Mouse (Mus musculus): ENCODE data around the gene Ankle1.
A peak's percentile ranks its signal among the peaks of the same experiment; 100 is the strongest.

The Ankle1 gene

DNA sequence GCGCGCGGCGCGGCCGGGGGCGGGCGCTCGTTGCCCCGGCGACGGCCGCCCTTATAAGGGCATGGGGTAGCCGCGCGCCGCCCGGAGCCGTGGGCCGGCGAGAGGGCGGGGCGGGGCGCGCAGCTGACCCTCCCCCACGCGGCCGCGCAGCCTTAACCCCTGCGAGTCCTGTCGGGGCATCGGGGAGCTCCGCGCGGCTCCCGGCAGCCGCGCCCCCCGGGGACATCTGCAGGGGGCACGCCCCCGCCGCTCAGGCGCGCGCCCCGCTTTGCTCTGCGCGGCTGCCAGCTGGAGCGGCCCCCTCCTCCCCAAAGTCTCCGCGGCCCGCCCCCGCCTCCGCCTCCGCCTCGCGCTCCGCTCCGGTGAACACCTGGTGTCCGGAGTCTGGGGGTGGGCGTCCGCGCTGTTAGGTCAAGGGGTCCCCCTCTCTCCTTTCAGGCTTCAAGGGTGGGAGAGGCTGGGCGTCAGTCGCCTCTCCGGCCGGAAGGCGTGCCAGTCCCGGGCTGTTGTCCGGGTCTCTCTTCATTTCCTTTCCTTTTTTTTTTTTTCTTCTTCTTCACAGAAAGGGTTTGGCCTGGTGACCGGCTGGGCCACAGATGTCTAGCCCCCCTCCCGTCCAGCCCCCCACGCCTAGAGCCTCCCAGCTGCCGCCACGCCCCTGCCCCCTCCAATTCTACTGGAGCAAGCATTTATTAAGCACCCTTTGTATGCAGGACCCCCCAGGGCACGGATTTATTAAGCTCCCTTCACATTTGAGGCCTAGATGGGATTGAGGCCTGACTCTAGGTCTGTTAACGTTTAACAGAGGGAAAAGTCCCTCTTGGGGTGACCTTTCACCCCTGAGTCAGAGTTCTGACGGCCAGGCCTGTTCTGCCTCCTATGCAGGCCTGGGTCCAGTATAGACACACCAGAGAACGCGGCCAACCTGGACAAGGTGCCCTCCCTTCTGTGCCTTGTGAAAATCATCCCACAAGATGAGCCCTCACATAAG, 23.5 kb upstream of the Ankle1 start:
- peak; percentile 87 to 93 for DNase-seq (ENCODE audit: inconsistent age in 2 of 2, low spot score in 1 of 2)

DNA sequence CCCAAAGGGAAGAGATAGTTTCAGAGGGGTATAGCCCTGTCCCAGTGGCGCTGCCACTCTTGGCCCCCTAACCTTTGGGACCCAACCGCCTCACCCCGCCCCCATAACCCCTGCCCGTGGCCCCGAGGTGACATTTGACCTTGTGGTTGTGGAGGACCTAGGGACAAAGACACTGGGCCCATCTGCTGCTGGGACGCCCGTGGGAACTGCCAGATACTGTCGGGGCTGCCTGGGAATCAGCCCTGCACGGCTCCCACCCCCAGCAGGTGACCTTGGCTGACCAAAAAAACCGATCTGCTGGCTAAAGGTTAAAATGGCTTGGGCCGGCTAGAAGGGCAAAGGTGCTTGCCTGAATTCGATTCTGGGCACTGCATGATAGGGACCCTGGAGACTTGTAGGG, 22.4 kb upstream of the Ankle1 start:
- DNase-seq (ENCODE audit: inconsistent age in 2 of 2, low spot score in 1 of 2): peak; percentile 57 to 78

GRCm38 (mm10) chr8:71383860-71384259, 21.9 kb upstream of the Ankle1 start:
- no peak for DNase-seq (ENCODE audit: inconsistent age in 2 of 2, low spot score in 1 of 2)

DNA sequence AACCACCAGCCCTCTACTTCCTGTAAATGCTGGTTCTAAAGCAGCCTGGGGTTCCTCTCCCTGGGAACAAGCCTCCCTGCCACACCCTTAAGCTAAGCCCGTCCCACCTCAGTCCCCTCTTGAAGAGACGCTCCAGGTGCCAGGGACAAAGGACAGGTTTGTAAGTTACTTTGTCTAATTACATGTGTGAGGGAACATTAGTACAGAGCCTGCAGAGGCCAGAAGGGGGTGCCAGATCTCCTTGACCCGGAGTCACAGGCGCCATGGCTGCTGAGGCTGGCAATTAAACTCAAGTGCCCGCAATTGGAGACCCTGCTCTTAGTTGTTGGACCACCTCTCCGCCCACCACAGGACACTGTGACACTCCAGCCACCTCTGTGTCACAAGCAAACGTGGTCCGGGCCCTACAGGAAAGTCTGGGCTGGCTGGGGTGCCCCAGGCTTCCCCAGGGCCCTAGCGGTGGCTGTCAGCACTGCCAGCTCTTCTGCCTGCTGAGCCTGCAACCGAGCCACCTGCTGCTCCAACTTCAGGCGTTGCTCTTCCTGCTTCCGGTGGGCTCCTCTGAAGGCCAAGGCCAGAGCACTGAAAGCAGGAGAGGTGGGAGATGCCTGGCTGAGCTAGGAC, 20.5 kb upstream of the Ankle1 start:
- peak in 1 of 2 experiments; percentile 49 for DNase-seq (ENCODE audit: inconsistent age in 2 of 2, low spot score in 1 of 2)

GRCm38 (mm10) chr8:71388267-71388666, 17.5 kb upstream of the Ankle1 start:
- no peak for DNase-seq (ENCODE audit: inconsistent age in 2 of 2, low spot score in 1 of 2)

GRCm38 (mm10) chr8:71391696-71392095, 14.1 kb upstream of the Ankle1 start:
- peak in 1 of 2 experiments; percentile 1 for DNase-seq (ENCODE audit: inconsistent age in 2 of 2, low spot score in 1 of 2)

DNA sequence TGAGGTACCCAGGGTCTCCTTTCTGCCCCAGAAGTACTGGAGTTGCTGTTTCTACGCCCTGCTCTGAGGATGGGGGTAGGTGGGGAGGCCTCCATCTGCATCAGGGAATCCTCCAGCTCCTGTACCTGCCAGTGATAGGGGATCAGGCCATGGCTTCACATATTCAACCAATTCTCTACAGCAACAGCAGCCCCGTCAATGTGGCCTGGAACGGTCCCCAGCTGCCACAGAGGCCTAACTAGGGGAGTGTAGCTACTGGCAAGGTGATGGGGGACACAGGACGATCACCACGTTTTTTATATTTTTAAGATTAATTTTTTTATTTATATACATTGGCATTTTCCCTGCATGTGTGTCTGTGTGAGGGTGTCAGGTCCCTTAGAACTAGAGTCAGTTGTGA, 13.4 kb upstream of the Ankle1 start:
- DNase-seq (ENCODE audit: inconsistent age in 2 of 2, low spot score in 1 of 2): peak; percentile 4 to 17

- peak; percentile 45 to 69 for DNase-seq (ENCODE audit: inconsistent age in 2 of 2, low spot score in 1 of 2)
These were observed 12.9 kb upstream of the Ankle1 start for GRCm38 (mm10) chr8:71392871-71393270.

GRCm38 (mm10) chr8:71394481-71394880, 11.3 kb upstream of the Ankle1 start:
- peak; percentile 17 to 44 for DNase-seq (ENCODE audit: inconsistent age in 2 of 2, low spot score in 1 of 2)

DNA sequence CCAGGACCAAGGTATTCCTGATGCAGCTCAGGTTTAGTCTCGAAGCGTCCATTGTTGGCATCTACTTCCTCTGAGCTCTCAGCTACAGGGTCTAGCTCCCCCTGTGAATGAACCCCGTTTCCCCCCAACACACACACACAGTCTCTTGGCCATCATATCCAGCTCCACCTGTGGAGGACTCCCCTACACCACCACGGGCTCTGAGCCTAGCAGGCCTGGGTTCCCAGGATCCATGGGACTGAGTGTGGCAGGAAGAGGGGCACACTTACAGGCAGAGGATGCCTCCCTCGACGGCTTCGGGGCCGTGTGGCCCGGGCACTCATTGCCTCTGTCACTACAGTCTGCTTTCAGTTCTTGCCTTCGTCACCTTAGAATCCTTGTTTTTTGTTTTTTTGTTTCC, 10.7 kb upstream of the Ankle1 start:
- DNase-seq (ENCODE audit: inconsistent age in 2 of 2, low spot score in 1 of 2): peak; percentile 26 to 42

DNA sequence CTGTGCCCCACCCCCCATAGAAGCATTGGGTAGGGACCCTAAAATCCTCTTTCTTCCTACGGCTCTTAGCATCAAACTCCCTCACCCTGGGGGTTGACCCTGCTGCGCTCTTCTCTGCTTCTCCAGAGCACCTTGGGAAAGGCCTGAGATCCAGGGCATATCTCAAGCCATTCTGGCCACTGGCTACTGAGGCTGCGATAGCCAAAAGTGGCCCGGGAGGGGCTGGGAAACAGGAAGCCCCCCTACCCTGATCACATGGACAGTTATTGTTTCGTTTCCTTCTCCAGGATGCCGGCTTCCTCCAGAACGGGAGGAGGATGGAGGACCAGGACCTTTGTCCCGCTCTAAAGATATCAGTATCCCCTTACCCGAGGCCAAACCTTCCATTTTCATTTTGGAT, 10.2 kb upstream of the Ankle1 start, which contains the start of gene Ushbp1:
Ushbp1 (minus strand) TSS at position 174 of the 400 bp plus-strand sequence.
- peak; percentile 49 to 76 for DNase-seq (ENCODE audit: inconsistent age in 2 of 2, low spot score in 1 of 2)

GRCm38 (mm10) chr8:71396639-71397305, 9.0 kb upstream of the Ankle1 start, which contains the start of gene Babam1:
Gene Babam1, plus strand, starts transcription at chr8:71396861.
- peak; percentile 96 to 98 for DNase-seq (ENCODE audit: inconsistent age in 2 of 2, low spot score in 1 of 2)

GRCm38 (mm10) chr8:71397701-71398100, 8.1 kb upstream of the Ankle1 start:
- peak; percentile 32 to 49 for DNase-seq (ENCODE audit: inconsistent age in 2 of 2, low spot score in 1 of 2)

DNA sequence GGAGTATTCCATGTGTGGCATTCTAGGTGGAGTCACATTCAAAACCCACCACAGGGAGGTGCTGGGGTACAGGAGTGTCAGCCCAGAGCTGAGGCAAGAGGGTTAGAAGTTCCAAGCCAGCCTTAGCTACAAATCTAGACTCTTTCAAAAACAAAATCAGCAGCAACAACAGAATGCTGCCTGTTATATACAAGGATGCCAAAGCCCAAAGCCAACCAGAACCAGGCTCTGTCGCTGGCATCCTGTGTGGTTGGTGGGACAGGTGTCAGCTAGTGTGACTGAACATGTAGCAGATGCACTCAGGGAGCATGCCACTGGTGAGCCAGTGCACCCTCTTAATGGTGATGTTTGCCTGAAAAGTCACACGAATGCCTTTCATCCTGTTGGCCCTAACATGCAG, 5.0 kb upstream of the Ankle1 start:
- peak in 1 of 2 experiments; percentile 18 for DNase-seq (ENCODE audit: inconsistent age in 2 of 2, low spot score in 1 of 2)

DNA sequence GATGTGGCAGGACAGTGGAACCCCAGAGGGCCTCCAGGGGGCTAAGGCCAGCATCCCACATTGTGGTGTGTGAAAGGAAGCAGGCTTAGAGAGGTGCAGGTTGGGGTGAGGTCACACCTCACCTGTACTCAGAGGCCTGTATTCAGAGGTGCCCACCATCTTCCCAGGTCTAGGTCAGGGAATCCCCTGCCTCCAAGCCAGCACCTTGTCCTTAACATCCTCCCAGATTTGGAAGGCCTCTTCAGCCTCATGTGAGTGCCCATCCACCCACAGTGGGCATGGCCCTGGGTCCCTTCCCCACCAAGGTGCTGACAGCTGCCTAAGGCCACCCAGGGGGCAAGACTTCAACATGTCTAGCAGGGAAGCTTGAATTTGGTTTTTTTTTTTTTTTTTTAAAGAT, 4.4 kb upstream of the Ankle1 start:
- peak in 1 of 2 experiments; percentile 20 for DNase-seq (ENCODE audit: inconsistent age in 2 of 2, low spot score in 1 of 2)

DNA sequence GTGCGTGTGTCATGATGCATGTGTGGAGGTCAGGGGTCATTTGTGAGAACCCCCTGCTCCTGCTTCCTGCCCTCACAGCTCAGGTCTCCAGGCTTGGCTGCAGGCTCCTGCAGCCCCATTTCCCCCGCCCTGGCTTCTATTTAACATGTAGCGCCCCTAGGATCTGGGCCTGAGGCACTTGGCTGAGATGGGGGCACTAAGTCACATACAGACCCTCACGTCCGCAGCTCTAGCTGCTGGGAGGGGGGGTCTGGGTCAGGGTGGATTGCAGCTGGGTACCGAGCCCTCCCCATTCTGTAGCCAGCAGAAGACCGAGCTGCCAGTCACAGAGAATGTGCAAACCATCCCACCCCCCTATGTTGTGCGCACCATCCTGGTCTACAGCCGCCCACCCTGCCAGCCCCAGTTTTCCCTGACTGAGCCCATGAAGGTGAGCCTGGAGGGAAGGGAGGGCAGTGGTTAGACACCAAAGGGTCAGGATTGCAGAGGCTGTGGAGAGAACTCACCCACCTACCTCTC, 3.3 kb upstream of the Ankle1 start:
- peak in 1 of 2 experiments; percentile 19 for DNase-seq (ENCODE audit: inconsistent age in 2 of 2, low spot score in 1 of 2)

- DNase-seq (ENCODE audit: inconsistent age in 2 of 2, low spot score in 1 of 2): peak in 1 of 2 experiments; percentile 18
These were observed 2.5 kb upstream of the Ankle1 start for GRCm38 (mm10) chr8:71403107-71403885.

- DNase-seq (ENCODE audit: inconsistent age in 2 of 2, low spot score in 1 of 2): no peak
These were observed 1.8 kb upstream of the Ankle1 start for GRCm38 (mm10) chr8:71404011-71404410.

- peak; percentile 63 to 73 for DNase-seq (ENCODE audit: inconsistent age in 2 of 2, low spot score in 1 of 2)
These were observed 859 bp upstream of the Ankle1 start for GRCm38 (mm10) chr8:71404951-71405351.

Measured in adrenal gland, adult (tissue).